12 mouse cellular contexts compared by ENCODE assay signal in genomic region chr5:116571232-116571861, GRCm38 (mm10). TPM values are rescaled to one million over a fixed set of nuclear protein-coding genes. Genes with fewer than 3 reads are reported as not detected.
DNase-seq lines count a peak whose midpoint lies in the region; ATAC-seq and TF ChIP-seq lines count a peak whose summit lies in the region.
"Had no signal": no experiment of that assay in that cellular context is flagged by ENCODE, and none has a peak within 500 bp of the region (broad histone marks: within the 10 kb centered on the region; RNA-seq: fewer than 3 reads in every experiment).

No protein-coding gene starts in this region.

- no peaks in the 10 kb centered on the region for H3K9me3 ChIP-seq in hindbrain, embryonic 11.5 days (ENCODE audit: control insufficient read depth, low read length)
- no peaks in the 10 kb centered on the region for H3K9me3 ChIP-seq in midbrain, embryonic 15.5 days
- H3K9me3 ChIP-seq: kidney, embryonic 15.5 days had no signal

- H3K4me3 ChIP-seq in hindbrain, embryonic 11.5 days (ENCODE audit: low read depth, low read length): no peak overlapping the region
- H3K4me3 ChIP-seq in midbrain, embryonic 15.5 days: no peak overlapping the region
- no peak overlapping the region for H3K4me3 ChIP-seq in heart, adult 2 months
- H3K4me3 ChIP-seq: kidney, embryonic 15.5 days had no signal

- H3K79me2 ChIP-seq in heart, adult 2 months (replicated peaks; ENCODE audit: control insufficient read depth, insufficient read depth, low read length): no peaks in the 10 kb centered on the region

- peak; percentile 50 for DNase-seq in cerebellum, adult 11 months
- peak; percentile 51 to 55 for DNase-seq in cerebellum, postnatal 36 days
- DNase-seq in hindbrain, embryonic 11.5 days (ENCODE audit: low spot score): peak; percentile 73
- DNase-seq in right cerebral cortex, postnatal 14 days: no peak
- DNase-seq in kidney, adult 18-20 months: no peak
- no peak for DNase-seq in heart, adult 2 months
- no peak for DNase-seq in heart, postnatal 4 days
- DNase-seq: thymus, adult 2 months had no signal

- intact Hi-C loops in heart, adult 2 months (cut with DNase I): no loop called here

- no peaks in the 10 kb centered on the region for H3K36me3 ChIP-seq in hindbrain, embryonic 11.5 days (ENCODE audit: control insufficient read depth, insufficient read depth, low read length)
- no peaks in the 10 kb centered on the region for H3K36me3 ChIP-seq in midbrain, embryonic 15.5 days (replicated peaks)
- no peaks in the 10 kb centered on the region for H3K36me3 ChIP-seq in heart, adult 2 months (ENCODE audit: control insufficient read depth, insufficient read depth, low read length)
- H3K36me3 ChIP-seq: kidney, embryonic 15.5 days had no signal

- H3K4me1 ChIP-seq in hindbrain, embryonic 11.5 days (replicated peaks; ENCODE audit: control insufficient read depth, insufficient read depth, low read length): peaks cover 4% of the 10 kb centered on the region
- H3K4me1 ChIP-seq in midbrain, embryonic 15.5 days: peaks cover 37% of the 10 kb centered on the region
- no peaks in the 10 kb centered on the region for H3K4me1 ChIP-seq in heart, adult 2 months (ENCODE audit: control insufficient read depth, insufficient read depth, low read length)
- H3K4me1 ChIP-seq: kidney, embryonic 15.5 days had no signal

- peak overlapping the region; percentile 21; the same call in 1 of the 2 replicates for H3K4me2 ChIP-seq in hindbrain, embryonic 11.5 days (replicated peaks; ENCODE audit: low read depth, low read length)
- no peak overlapping the region for H3K4me2 ChIP-seq in midbrain, embryonic 15.5 days
- H3K4me2 ChIP-seq: kidney, embryonic 15.5 days had no signal

- H3K27ac ChIP-seq in hindbrain, embryonic 11.5 days (ENCODE audit: low read depth, low read length): peak overlapping the region; percentile 81
- peak overlapping the region; percentile 35; the same call in 1 of the 2 replicates for H3K27ac ChIP-seq in midbrain, embryonic 15.5 days
- H3K27ac ChIP-seq in heart, adult 2 months: no peak overlapping the region
- H3K27ac ChIP-seq: kidney, embryonic 15.5 days; macrophage had no signal

- no peak for TF ChIP-seq EP300 in heart, adult 2 months (IDR thresholded peaks at IDR 0.05; ENCODE audit: insufficient read depth, low read depth, low read length)

- H3K27me3 ChIP-seq in hindbrain, embryonic 11.5 days (ENCODE audit: control insufficient read depth, insufficient read depth, low read length): no peaks in the 10 kb centered on the region
- no peaks in the 10 kb centered on the region for H3K27me3 ChIP-seq in midbrain, embryonic 15.5 days (replicated peaks)
- H3K27me3 ChIP-seq in heart, adult 2 months (ENCODE audit: control insufficient read depth, insufficient read depth, low read length): peaks cover 3% of the 10 kb centered on the region; the same call in 1 of the 2 replicates

- TF ChIP-seq CTCF in heart, adult 2 months (IDR thresholded peaks at IDR 0.05): no peak

- H3K9ac ChIP-seq in hindbrain, embryonic 11.5 days (ENCODE audit: low read depth, low read length): no peak overlapping the region
- H3K9ac ChIP-seq in midbrain, embryonic 15.5 days: no peak overlapping the region
- H3K9ac ChIP-seq in heart, adult 2 months (ENCODE audit: low read depth, low read length): no peak overlapping the region
- H3K9ac ChIP-seq: kidney, embryonic 15.5 days had no signal

- peak; percentile 68 for ATAC-seq in hindbrain, embryonic 11.5 days (ENCODE audit: low FRiP score)
- ATAC-seq in midbrain, embryonic 15.5 days (replicated peaks): 0 out of 2 replicates have a peak, but pooled peaks have one; percentile 40

- 19% methylated on average over 22 of the region's 22 CpGs for WGBS in hindbrain, embryonic 11.5 days
- WGBS in midbrain, embryonic 15.5 days: 18% methylated on average over 22 of the region's 22 CpGs
- 17% methylated on average over 22 of the region's 22 CpGs for WGBS in heart, adult 2 months

- TF ChIP-seq POLR2A in heart, adult 2 months (IDR thresholded peaks at IDR 0.05; ENCODE audit: insufficient read depth, low read depth, low read length): no peak

RNA-seq across cellular contexts. Expression of gene Srrm4, which starts 20.3 kb away (rescaled TPM):
- 24.8 and 32.0 TPM in 2 replicates for polyA plus RNA-seq in hindbrain, embryonic 11.5 days (2014; fragmentation: Nextera tagmentation; extraction: Ambion mirVana)
- polyA plus RNA-seq in midbrain, embryonic 15.5 days (2015; fragmentation: Nextera tagmentation; extraction: Ambion mirVana): 19.3 and 20.0 TPM in 2 replicates
- 10 to 100 TPM in 1 of 2 experiments, 1 to 10 TPM in 1; 9.3 to 12.2 TPM for total RNA-seq in heart, adult 2 months (2021)
- polyA plus RNA-seq in heart, adult 2 months (2012; rRNA removed): 7.1 and 7.7 TPM in 2 replicates
- 1 to 10 TPM; 1.8 to 3.5 TPM for total RNA-seq in heart, postnatal 4 days (2021)
- total RNA-seq: granulocyte monocyte progenitor cell, adult 5-6 weeks had no signal
- polyA plus RNA-seq: macrophage had no signal

Comparison
In these comparisons a context has a peak if more than half of its experiments do, and no peak if none do; other contexts are left out.
1. DNase-seq: peak in cerebellum, adult 11 months (single experiment), cerebellum, postnatal 36 days (2 of 2) and hindbrain, embryonic 11.5 days (single experiment); none in right cerebral cortex, postnatal 14 days (single experiment), kidney, adult 18-20 months (single experiment), heart, adult 2 months (0 of 2) and heart, postnatal 4 days (single experiment).